25 mouse cellular contexts compared by ENCODE assay signal in the genomic region with DNA sequence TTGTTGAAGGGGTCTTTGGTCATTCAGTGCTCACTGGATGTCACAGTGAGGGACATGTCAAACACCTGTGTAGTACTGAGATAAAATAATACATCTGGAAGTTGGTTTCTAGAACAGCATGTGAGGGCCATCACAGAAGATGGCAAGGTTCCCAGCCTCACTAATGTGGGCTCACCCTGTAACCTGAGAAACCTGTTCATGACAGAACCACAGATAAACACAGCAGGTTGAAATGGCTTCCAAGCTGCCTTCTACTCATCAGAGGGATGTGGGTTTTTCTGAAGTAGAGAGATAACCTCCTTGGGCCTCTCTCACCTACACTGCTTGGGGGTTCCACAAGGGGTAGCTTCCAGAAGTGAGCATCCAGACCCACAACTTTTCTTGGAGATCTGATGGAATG.
"Had no signal": no experiment of that assay in that cellular context is flagged by ENCODE, and none has a peak within 500 bp of the region (broad histone marks: within the 10 kb centered on the region; RNA-seq: fewer than 3 reads in every experiment).

No protein-coding gene starts in this region.

- H3K36me3 ChIP-seq: embryonic facial prominence, embryonic 10.5 days; embryonic facial prominence, embryonic 12.5 days; embryonic facial prominence, embryonic 15.5 days; forebrain, embryonic 10.5 days; forebrain, embryonic 12.5 days; forebrain, embryonic 15.5 days had no signal

- H3K27me3 ChIP-seq: embryonic facial prominence, embryonic 12.5 days; embryonic facial prominence, embryonic 13.5 days; embryonic facial prominence, embryonic 15.5 days; forebrain, embryonic 12.5 days; forebrain, embryonic 13.5 days; forebrain, embryonic 15.5 days had no signal

- H3K9me3 ChIP-seq: embryonic facial prominence, embryonic 10.5 days; embryonic facial prominence, embryonic 12.5 days; embryonic facial prominence, embryonic 13.5 days; embryonic facial prominence, embryonic 15.5 days; forebrain, embryonic 10.5 days; forebrain, embryonic 12.5 days; forebrain, embryonic 13.5 days; forebrain, embryonic 15.5 days had no signal

- H3K9ac ChIP-seq: embryonic facial prominence, embryonic 12.5 days; embryonic facial prominence, embryonic 13.5 days; embryonic facial prominence, embryonic 15.5 days; forebrain, embryonic 12.5 days; forebrain, embryonic 13.5 days; forebrain, embryonic 15.5 days; forebrain, postnatal 0 days had no signal

- H3K4me3 ChIP-seq: embryonic facial prominence, embryonic 10.5 days; embryonic facial prominence, embryonic 12.5 days; embryonic facial prominence, embryonic 13.5 days; embryonic facial prominence, embryonic 15.5 days; erythroblast, embryonic 14.5 days; forebrain, embryonic 10.5 days; forebrain, embryonic 12.5 days; forebrain, embryonic 13.5 days; forebrain, embryonic 15.5 days; gastrocnemius, adult 2 months; heart, adult 2 months had no signal

- H3K27ac ChIP-seq: embryonic facial prominence, embryonic 10.5 days; embryonic facial prominence, embryonic 12.5 days; embryonic facial prominence, embryonic 13.5 days; embryonic facial prominence, embryonic 15.5 days; forebrain, embryonic 10.5 days; forebrain, embryonic 12.5 days; forebrain, embryonic 13.5 days; forebrain, embryonic 15.5 days; gastrocnemius, adult 2 months; heart, adult 2 months had no signal

- DNase-seq: cerebellum, adult 9-10 months; cerebellum, adult 9-11 months; cerebellum, postnatal 10 days; cerebellum, postnatal 14 days; cerebellum, postnatal 25 days; cerebellum, postnatal 36 days; embryo, embryonic 11 days; forebrain, postnatal 0 days; gastrocnemius, adult 2 months; gastrocnemius, postnatal 10 days; gastrocnemius, postnatal 14 days; gastrocnemius, postnatal 25 days; gastrocnemius, postnatal 36 days; heart, adult 11 months; heart, adult 18-20 months; heart, adult 2 months had no signal
